Mouse (Mus musculus) CD4-positive helper T cell, adult 2 months (primary cell): ENCODE measurements around the gene Suds3.

Experiments
- DNase-seq: peaks from one replicate; pipeline ENCODE4 v3.0.0-alpha.2; 2012; ENCODE audit warnings: low read depth, missing footprints, low spot score

The Suds3 gene

DNA sequence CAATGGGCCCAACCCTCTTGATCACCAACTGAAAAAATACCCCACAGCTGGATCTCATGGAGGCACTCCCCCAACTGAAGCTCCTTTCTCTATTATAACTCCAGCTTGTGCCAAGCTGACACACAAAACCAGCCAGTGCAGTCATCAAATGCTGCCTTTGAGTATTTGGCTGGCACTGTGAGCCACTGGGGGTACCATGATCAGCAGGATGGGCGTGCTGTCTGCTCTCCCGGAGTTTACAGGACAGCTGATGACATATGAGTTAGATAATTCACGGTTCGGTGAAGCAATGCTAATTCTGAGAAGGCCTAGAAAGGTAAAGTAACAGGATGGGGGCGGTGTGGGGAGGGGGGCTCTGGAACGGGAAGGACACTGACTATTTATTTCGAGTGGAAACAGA lies 66.0 kb downstream of the Suds3 start:
- no peak for DNase-seq

GRCm38 (mm10) chr5:117045101-117045500 lies 70.8 kb downstream of the Suds3 start:
- no peak for DNase-seq

DNA sequence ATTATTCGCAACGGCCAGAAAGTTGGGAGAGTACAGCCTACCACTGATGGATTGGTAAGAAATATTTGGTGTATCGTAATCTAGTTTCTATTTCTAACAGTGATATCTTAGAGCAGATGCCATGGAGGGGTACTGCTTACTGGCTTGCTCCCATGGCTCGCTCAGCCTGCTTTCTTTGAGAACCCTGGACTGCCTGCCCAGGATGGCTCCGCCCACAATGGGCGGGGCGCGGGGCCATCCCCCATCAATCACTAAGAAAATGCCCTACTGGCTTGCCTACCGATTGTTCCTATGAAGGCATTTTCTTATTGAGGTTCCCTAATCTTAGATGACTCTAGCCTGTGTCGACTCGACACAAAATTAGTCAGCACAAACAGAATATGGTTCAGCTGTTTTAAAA lies 73.3 kb downstream of the Suds3 start:
- DNase-seq: no peak
